Mouse (Mus musculus): ENCODE results near the gene Gpr87. TPM values are rescaled to one million over a fixed set of nuclear protein-coding genes. Genes with fewer than 3 reads are reported as not detected.

The Gpr87 gene
- polyA plus RNA-seq, 1 experiment: not detected

DNA sequence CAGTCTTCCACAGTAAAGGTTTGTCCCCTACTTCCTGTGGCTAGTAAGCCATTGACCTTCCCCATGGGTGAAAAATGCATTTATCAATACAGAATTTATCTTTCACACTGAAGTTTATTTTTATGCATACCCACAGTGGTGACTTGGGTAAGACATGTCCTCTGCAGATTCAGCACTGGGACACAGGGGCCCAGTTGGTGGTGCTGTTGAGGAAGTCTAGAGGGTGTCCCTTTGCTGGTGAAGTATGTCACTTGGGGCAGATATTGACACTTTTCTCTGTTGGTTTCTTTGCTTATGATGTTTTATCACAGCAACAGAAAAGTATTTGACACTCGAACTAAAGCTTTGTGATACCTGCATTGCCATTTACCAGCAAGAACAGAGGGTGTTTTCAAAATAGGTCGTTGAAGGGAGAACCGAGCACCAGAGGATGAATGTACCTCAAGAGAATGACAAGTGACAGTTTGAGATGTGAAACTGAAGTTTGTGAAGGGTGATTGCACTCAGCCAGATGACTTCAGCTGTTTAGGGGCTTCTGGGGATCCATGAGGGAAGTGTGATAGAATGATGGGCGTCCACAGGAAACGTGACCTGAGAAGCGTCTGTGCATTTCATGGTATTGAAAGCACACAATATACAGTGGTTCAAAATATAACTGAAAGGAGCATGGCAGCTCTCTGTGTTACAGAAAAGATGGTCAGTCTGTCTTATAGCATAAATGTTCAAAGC lies 20.3 kb downstream of the Gpr87 start:
- H3K4me1 ChIP-seq (ENCODE audit: control insufficient read depth, insufficient read depth, insufficient read length): no peaks in the 10 kb centered on the region; the same call in 1 of the 2 replicates
- peak in 1 of 2 experiments; percentile 39 for DNase-seq (ENCODE audit: low read depth in 1 of 2, low spot score in 2 of 2)
- TF ChIP-seq POLR2A (IDR thresholded peaks at IDR 0.05; ENCODE audit: low read depth, low read length) (no peak), CTCF (IDR thresholded peaks at IDR 0.05; ENCODE audit: extremely low read depth, insufficient read depth, insufficient read length, insufficient replicate concordance) (no peak)
- no peak overlapping the region for H3K4me3 ChIP-seq (ENCODE audit: extremely low read depth, insufficient read depth, insufficient read length)
- H3K27me3 ChIP-seq (ENCODE audit: control insufficient read depth, insufficient read depth, low read length): no peaks in the 10 kb centered on the region
- H3K36me3 ChIP-seq (ENCODE audit: control insufficient read depth, insufficient read depth, low read length): no peaks in the 10 kb centered on the region
- WGBS: 28% methylated on average over 6 of the region's 6 CpGs
- H3K27ac ChIP-seq (ENCODE audit: insufficient read depth, low read length): no peak overlapping the region

DNA sequence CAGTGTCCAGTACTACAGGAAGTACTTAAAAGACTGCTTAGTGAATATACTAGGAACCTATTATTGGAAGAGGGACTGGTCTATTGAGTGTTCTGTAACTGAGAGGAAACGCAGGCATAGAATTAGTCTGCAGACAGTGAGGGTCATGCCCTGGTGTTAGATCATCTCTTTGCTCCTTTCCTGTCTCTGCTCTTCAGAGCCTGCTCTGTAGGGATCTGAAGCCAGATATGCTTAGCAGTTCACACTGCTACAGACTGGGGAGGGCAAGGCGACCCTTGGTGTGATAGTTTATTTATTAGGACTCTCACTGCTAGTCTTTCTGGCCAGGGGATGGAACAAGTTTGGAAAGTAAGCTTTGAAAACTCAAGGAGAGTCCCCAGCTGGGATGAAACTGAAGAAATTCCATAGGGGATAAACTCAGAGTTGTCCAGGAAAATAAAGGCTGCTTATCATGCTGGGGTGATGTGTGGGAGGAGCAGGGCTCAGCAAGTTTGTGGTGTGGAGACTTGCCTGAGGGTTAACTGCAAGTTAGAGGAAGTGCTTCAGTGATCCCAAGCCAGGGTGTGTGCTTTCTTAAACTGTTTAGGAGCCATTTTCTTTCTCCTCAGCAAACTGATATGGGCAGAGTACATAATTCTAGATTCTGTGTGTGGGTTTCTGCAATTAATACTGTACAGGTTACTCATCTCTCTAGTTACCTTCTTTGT lies 24.8 kb downstream of the Gpr87 start:
- no peak for DNase-seq (ENCODE audit: low read depth in 1 of 2, low spot score in 2 of 2)
- no peak overlapping the region for H3K4me3 ChIP-seq (ENCODE audit: extremely low read depth, insufficient read depth, insufficient read length)
- 94% methylated on average over 2 of the region's 2 CpGs for WGBS
- no peaks in the 10 kb centered on the region for H3K27me3 ChIP-seq (ENCODE audit: control insufficient read depth, insufficient read depth, low read length)
- H3K27ac ChIP-seq (ENCODE audit: insufficient read depth, low read length): no peak overlapping the region
- no peaks in the 10 kb centered on the region; the same call in 1 of the 2 replicates for H3K4me1 ChIP-seq (ENCODE audit: control insufficient read depth, insufficient read depth, insufficient read length)
- no peaks in the 10 kb centered on the region for H3K36me3 ChIP-seq (ENCODE audit: control insufficient read depth, insufficient read depth, low read length)
- TF ChIP-seq POLR2A (IDR thresholded peaks at IDR 0.05; ENCODE audit: low read depth, low read length) (no peak), CTCF (IDR thresholded peaks at IDR 0.05; ENCODE audit: extremely low read depth, insufficient read depth, insufficient read length, insufficient replicate concordance) (no peak)

DNA sequence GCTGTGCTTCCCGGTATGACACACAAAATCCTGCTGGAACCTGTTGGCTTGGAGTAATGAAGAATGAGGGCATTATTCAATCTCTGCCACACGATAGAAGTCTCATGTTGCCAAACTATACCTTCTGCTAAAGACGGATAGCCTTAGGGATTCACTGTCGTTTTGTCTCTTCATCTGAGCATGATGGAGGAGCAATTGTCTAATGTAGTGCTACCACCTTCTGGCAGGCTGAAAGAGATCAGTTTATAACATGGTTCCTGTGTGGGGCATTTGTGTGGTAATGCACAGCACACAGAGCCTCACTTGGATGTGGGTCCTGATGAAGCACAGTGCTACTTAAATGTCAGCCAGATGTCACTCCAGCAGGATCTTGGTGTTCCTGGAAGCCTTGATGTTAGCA lies 25.7 kb downstream of the Gpr87 start:
- Histone ChIP-seq H3K27ac (ENCODE audit: insufficient read depth, low read length) (no peak overlapping the region), H3K4me3 (ENCODE audit: extremely low read depth, insufficient read depth, insufficient read length) (no peak overlapping the region), H3K4me1 (ENCODE audit: control insufficient read depth, insufficient read depth, insufficient read length) (no peaks in the 10 kb centered on the region), H3K27me3 (ENCODE audit: control insufficient read depth, insufficient read depth, low read length) (no peaks in the 10 kb centered on the region), H3K36me3 (ENCODE audit: control insufficient read depth, insufficient read depth, low read length) (no peaks in the 10 kb centered on the region)
- no peak for TF ChIP-seq POLR2A (IDR thresholded peaks at IDR 0.05; ENCODE audit: low read depth, low read length)
- TF ChIP-seq CTCF (IDR thresholded peaks at IDR 0.05; ENCODE audit: extremely low read depth, insufficient read depth, insufficient read length, insufficient replicate concordance): no peak
- WGBS: 81% methylated on average over 4 of the region's 4 CpGs
- no peak for DNase-seq (ENCODE audit: low read depth in 1 of 2, low spot score in 2 of 2)

DNA sequence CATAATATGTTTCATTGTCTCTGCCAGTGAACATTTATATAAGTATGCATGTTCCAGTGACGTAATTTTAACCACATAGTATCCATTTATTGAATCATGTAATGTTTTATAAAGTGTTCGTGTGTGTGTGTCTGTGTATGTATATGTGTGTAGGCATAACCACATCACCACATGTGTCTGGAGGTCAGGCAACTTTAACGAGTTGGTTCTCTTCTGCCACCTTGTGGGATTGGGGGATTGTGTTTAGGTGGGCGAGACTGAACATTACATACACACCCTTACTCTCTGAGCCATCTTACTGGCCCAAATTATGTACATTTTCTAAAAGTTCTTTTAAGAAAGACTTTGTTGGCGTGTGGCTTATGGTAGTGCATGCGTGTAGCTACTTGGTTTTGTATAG lies 26.4 kb downstream of the Gpr87 start:
- no peak overlapping the region for H3K27ac ChIP-seq (ENCODE audit: insufficient read depth, low read length)
- TF ChIP-seq POLR2A (IDR thresholded peaks at IDR 0.05; ENCODE audit: low read depth, low read length) (no peak), CTCF (IDR thresholded peaks at IDR 0.05; ENCODE audit: extremely low read depth, insufficient read depth, insufficient read length, insufficient replicate concordance) (no peak)
- no peaks in the 10 kb centered on the region for H3K4me1 ChIP-seq (ENCODE audit: control insufficient read depth, insufficient read depth, insufficient read length)
- DNase-seq (ENCODE audit: low read depth in 1 of 2, low spot score in 2 of 2): no peak
- no peaks in the 10 kb centered on the region for H3K36me3 ChIP-seq (ENCODE audit: control insufficient read depth, insufficient read depth, low read length)
- 66% methylated on average over 6 of the region's 6 CpGs for WGBS
- H3K4me3 ChIP-seq (ENCODE audit: extremely low read depth, insufficient read depth, insufficient read length): no peak overlapping the region
- H3K27me3 ChIP-seq (ENCODE audit: control insufficient read depth, insufficient read depth, low read length): no peaks in the 10 kb centered on the region

DNA sequence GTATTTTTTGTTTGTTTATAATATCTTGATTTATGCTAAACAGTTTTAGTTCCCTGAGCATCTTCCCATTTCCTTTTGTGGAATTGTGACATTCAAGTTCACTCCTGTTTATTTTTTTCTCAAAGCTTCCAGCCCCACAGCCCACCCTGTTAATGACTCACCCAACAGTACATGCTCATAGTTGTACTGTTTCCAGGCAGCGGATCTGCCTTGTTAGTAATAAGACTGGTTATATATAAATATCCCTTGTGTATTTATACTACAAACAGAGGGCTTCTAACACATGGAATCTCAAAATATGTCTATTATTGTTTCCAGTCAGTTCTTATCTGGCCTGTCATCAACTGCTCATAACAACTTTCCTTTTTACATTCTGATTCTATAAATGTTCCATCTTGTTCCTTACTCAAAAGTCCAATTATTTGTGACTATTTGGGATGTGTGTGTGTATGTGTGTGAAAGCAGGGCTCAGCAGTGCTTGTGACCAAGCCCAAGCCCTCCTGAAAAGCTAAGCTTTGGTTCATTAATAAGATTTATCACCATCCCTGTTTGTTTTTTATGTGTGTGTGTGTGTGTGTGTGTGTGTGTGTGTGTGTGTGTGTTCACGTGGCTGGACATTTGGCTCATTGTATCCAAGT lies 27.4 kb downstream of the Gpr87 start:
- H3K27me3 ChIP-seq (ENCODE audit: control insufficient read depth, insufficient read depth, low read length): no peaks in the 10 kb centered on the region
- no peak overlapping the region for H3K27ac ChIP-seq (ENCODE audit: insufficient read depth, low read length)
- H3K4me3 ChIP-seq (ENCODE audit: extremely low read depth, insufficient read depth, insufficient read length): no peak overlapping the region
- TF ChIP-seq CTCF (IDR thresholded peaks at IDR 0.05; ENCODE audit: extremely low read depth, insufficient read depth, insufficient read length, insufficient replicate concordance) (no peak), POLR2A (IDR thresholded peaks at IDR 0.05; ENCODE audit: low read depth, low read length) (no peak)
- 94% methylated on average over 2 of the region's 2 CpGs for WGBS
- H3K36me3 ChIP-seq (ENCODE audit: control insufficient read depth, insufficient read depth, low read length): no peaks in the 10 kb centered on the region
- H3K4me1 ChIP-seq (ENCODE audit: control insufficient read depth, insufficient read depth, insufficient read length): no peaks in the 10 kb centered on the region
- DNase-seq (ENCODE audit: low read depth in 1 of 2, low spot score in 2 of 2): no peak

DNA sequence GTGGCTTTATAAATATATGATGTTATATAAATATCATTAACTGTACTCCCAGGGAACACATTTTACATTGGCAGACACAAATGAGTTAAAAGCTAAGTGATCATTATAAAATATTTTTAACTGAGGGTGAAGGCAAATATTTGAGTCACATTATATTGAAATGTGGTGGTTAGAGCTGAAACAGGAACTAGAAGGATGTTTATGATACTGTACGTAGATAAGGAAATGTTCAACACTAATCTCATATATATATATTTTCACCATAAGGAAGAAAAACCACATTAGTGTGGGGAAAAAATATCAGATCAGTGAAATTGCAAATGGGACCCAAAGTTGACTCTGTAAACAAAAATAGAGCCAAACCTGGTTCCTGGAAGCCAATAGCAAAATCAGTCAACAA lies 34.4 kb downstream of the Gpr87 start:
- DNase-seq (ENCODE audit: low read depth in 1 of 2, low spot score in 2 of 2): no peak
- 20% methylated on average over 1 of the region's 1 CpGs for WGBS
- Histone ChIP-seq H3K27me3 (ENCODE audit: control insufficient read depth, insufficient read depth, low read length) (no peaks in the 10 kb centered on the region), H3K4me1 (ENCODE audit: control insufficient read depth, insufficient read depth, insufficient read length) (peaks cover 6% of the 10 kb centered on the region), H3K27ac (ENCODE audit: insufficient read depth, low read length) (no peak overlapping the region), H3K4me3 (ENCODE audit: extremely low read depth, insufficient read depth, insufficient read length) (no peak overlapping the region), H3K36me3 (ENCODE audit: control insufficient read depth, insufficient read depth, low read length) (no peaks in the 10 kb centered on the region)
- TF ChIP-seq CTCF (IDR thresholded peaks at IDR 0.05; ENCODE audit: extremely low read depth, insufficient read depth, insufficient read length, insufficient replicate concordance) (no peak), POLR2A (IDR thresholded peaks at IDR 0.05; ENCODE audit: low read depth, low read length) (no peak)
